ENCODE assay signal across 24 mouse cellular contexts in genomic region chr4:22090536-22090935, GRCm38 (mm10).
DNase-seq lines count a peak whose midpoint lies in the region; ATAC-seq and TF ChIP-seq lines count a peak whose summit lies in the region.
"Had no signal": no experiment of that assay in that cellular context is flagged by ENCODE, and none has a peak within 500 bp of the region (broad histone marks: within the 10 kb centered on the region; RNA-seq: fewer than 3 reads in every experiment).

No protein-coding gene starts in this region.

- no peak for TF ChIP-seq CTCF in heart, adult 2 months (IDR thresholded peaks at IDR 0.05)

- peak; percentile 46 for DNase-seq in heart, adult 11 months
- DNase-seq in heart, adult 2 months, result no peak
- peak; percentile 36 to 39 for DNase-seq in right cerebral cortex, adult 2 months (ENCODE audit: low spot score in 2 of 2)
- DNase-seq in right cerebral cortex, postnatal 4 days, result no peak
- DNase-seq in urinary bladder, postnatal 10 days (ENCODE audit: low spot score), result no peak
- no peak for DNase-seq in kidney, postnatal 36 days
- DNase-seq: adrenal gland, adult 8-10 months; cerebellum, adult 9-10 months; gastrocnemius, postnatal 14 days; heart, postnatal 36 days; kidney, adult 11 months; layer of hippocampus, adult 9-11 months; liver, embryonic 13.5 days; lung, embryonic 14.5 days; spleen, adult 18-20 months; thymus, postnatal 14 days had no signal

- no peaks in the 10 kb centered on the region for H3K36me3 ChIP-seq in heart, adult 2 months (ENCODE audit: control insufficient read depth, insufficient read depth, low read length)
- H3K36me3 ChIP-seq in limb, embryonic 13.5 days, result no peaks in the 10 kb centered on the region
- H3K36me3 ChIP-seq: embryonic facial prominence, embryonic 12.5 days; heart, embryonic 15.5 days; hindbrain, embryonic 13.5 days; liver, embryonic 13.5 days; midbrain, embryonic 12.5 days; neural tube, embryonic 15.5 days had no signal

- intact Hi-C loops in heart, adult 2 months (cut with DNase I), result no loop called here

- H3K9me3 ChIP-seq in limb, embryonic 13.5 days, result no peaks in the 10 kb centered on the region
- H3K9me3 ChIP-seq: embryonic facial prominence, embryonic 12.5 days; forebrain, embryonic 13.5 days; heart, embryonic 15.5 days; hindbrain, embryonic 13.5 days; liver, embryonic 13.5 days; midbrain, embryonic 12.5 days; neural tube, embryonic 15.5 days had no signal

- H3K79me2 ChIP-seq in heart, adult 2 months (replicated peaks; ENCODE audit: control insufficient read depth, insufficient read depth, low read length), result no peaks in the 10 kb centered on the region

- no peaks in the 10 kb centered on the region for H3K27me3 ChIP-seq in heart, adult 2 months (ENCODE audit: control insufficient read depth, insufficient read depth, low read length)
- H3K27me3 ChIP-seq in limb, embryonic 13.5 days, result no peaks in the 10 kb centered on the region
- H3K27me3 ChIP-seq: embryonic facial prominence, embryonic 12.5 days; forebrain, embryonic 13.5 days; heart, embryonic 15.5 days; liver, embryonic 13.5 days; neural tube, embryonic 15.5 days had no signal

- ATAC-seq in limb, embryonic 13.5 days (ENCODE audit: low FRiP score, low read depth), result no peak
- ATAC-seq: activated CD4-positive, CD25-positive, alpha-beta regulatory T cell, adult 4 months; forebrain, embryonic 13.5 days had no signal

- no peak overlapping the region for H3K4me3 ChIP-seq in heart, adult 2 months
- no peak overlapping the region for H3K4me3 ChIP-seq in limb, embryonic 13.5 days
- H3K4me3 ChIP-seq: embryonic facial prominence, embryonic 12.5 days; forebrain, embryonic 13.5 days; heart, embryonic 15.5 days; hindbrain, embryonic 13.5 days; liver, embryonic 13.5 days; midbrain, embryonic 12.5 days; neural tube, embryonic 15.5 days had no signal

- no peak for TF ChIP-seq EP300 in heart, adult 2 months (IDR thresholded peaks at IDR 0.05; ENCODE audit: insufficient read depth, low read depth, low read length)

- no peak overlapping the region for H3K27ac ChIP-seq in heart, adult 2 months
- peak overlapping the region; percentile 77 for H3K27ac ChIP-seq in limb, embryonic 13.5 days
- H3K27ac ChIP-seq: embryonic facial prominence, embryonic 12.5 days; forebrain, embryonic 13.5 days; heart, embryonic 15.5 days; hindbrain, embryonic 13.5 days; liver, embryonic 13.5 days; midbrain, embryonic 12.5 days; neural tube, embryonic 15.5 days had no signal

- TF ChIP-seq POLR2A in heart, adult 2 months (IDR thresholded peaks at IDR 0.05; ENCODE audit: insufficient read depth, low read depth, low read length), result no peak

- no peaks in the 10 kb centered on the region for H3K4me1 ChIP-seq in heart, adult 2 months (ENCODE audit: control insufficient read depth, insufficient read depth, low read length)
- peaks cover 21% of the 10 kb centered on the region for H3K4me1 ChIP-seq in limb, embryonic 13.5 days
- H3K4me1 ChIP-seq: heart, embryonic 15.5 days; liver, embryonic 13.5 days had no signal

- H3K9ac ChIP-seq in heart, adult 2 months (ENCODE audit: low read depth, low read length), result no peak overlapping the region
- no peak overlapping the region for H3K9ac ChIP-seq in limb, embryonic 13.5 days
- H3K9ac ChIP-seq: embryonic facial prominence, embryonic 12.5 days; forebrain, embryonic 13.5 days; heart, embryonic 15.5 days; hindbrain, embryonic 13.5 days; liver, embryonic 13.5 days; lung, embryonic 14.5 days; midbrain, embryonic 12.5 days; neural tube, embryonic 15.5 days had no signal

- no peak overlapping the region for H3K4me2 ChIP-seq in limb, embryonic 13.5 days (replicated peaks)
- H3K4me2 ChIP-seq: embryonic facial prominence, embryonic 12.5 days; forebrain, embryonic 13.5 days; heart, embryonic 15.5 days; hindbrain, embryonic 13.5 days; liver, embryonic 13.5 days; lung, embryonic 14.5 days; midbrain, embryonic 12.5 days; neural tube, embryonic 15.5 days had no signal

- 74% methylated on average over 11 of the region's 11 CpGs for WGBS in heart, adult 2 months
- WGBS in limb, embryonic 13.5 days, result 54% methylated on average over 11 of the region's 11 CpGs

Comparison
In these comparisons a context has a peak if more than half of its experiments do, and no peak if none do; other contexts are left out.
1. DNase-seq: peak in heart, adult 11 months (single experiment) and right cerebral cortex, adult 2 months (2 of 2); none in heart, adult 2 months (0 of 2), right cerebral cortex, postnatal 4 days (single experiment), urinary bladder, postnatal 10 days (single experiment) and kidney, postnatal 36 days (0 of 2).